Mouse (Mus musculus) C2C12 (cell line): ENCODE data around the gene Ranbp3l.

Source experiments
- CEBPB ChIP-seq: IDR thresholded peaks from one replicate; pipeline ENCODE4 v1.6.1; 2011; ENCODE audit warnings: low read depth, mild to moderate bottlenecking, control low read depth, moderate library complexity
- CTCF ChIP-seq: IDR thresholded peaks from one replicate; pipeline ENCODE4 v1.5.1; 2011; ENCODE audit not compliant: control insufficient read depth, insufficient read depth, insufficient read length
- MAX ChIP-seq: IDR thresholded peaks from one replicate; pipeline ENCODE4 v1.6.1; 2011; ENCODE audit warnings: mild to moderate bottlenecking, control low read depth
- MYOD1 ChIP-seq: IDR thresholded peaks from one replicate; pipeline ENCODE4 v1.6.1; 2011; ENCODE audit warnings: low read depth; ENCODE audit not compliant: control insufficient read depth, insufficient read length
- MYOG ChIP-seq: IDR thresholded peaks from one replicate; pipeline ENCODE4 v1.6.1; 2011; ENCODE audit not compliant: control insufficient read depth, insufficient read length; ENCODE audit errors: extremely low read depth
- USF1 ChIP-seq: IDR thresholded peaks from one replicate; pipeline ENCODE4 v1.6.1; 2011; ENCODE audit warnings: low read depth, mild to moderate bottlenecking, control low read depth, moderate library complexity

GRCm38 (mm10) chr15:9075608-9076200 lies 108.0 kb downstream of the Ranbp3l start:
- TF ChIP-seq USF1 (no peak), CTCF (no peak), MYOG (no peak), CEBPB (no peak), MYOD1 (no peak), MAX (no peak)
